Mouse (Mus musculus): ENCODE results near the gene Gm11114.

- no peak for TF ChIP-seq CTCF (IDR thresholded peaks at IDR 0.05; ENCODE audit: insufficient read depth, low read depth, low read length)
- no peak for TF ChIP-seq POLR2A (IDR thresholded peaks at IDR 0.05; ENCODE audit: insufficient read depth, low read depth, low read length)
These were observed 27.7 kb downstream of the Gm11114 start for GRCm38 (mm10) chr9:85340303-85340702.

Data from olfactory bulb, adult 2 months (tissue).